Mouse (Mus musculus): ENCODE data around the gene Sdhd. TPM values are rescaled to one million over a fixed set of nuclear protein-coding genes. Genes with fewer than 3 reads are reported as not detected.
A peak's percentile ranks its signal among the peaks of the same experiment; 100 is the strongest.
"Not testable (repeated sequence)": the region's sequence is repeated elsewhere in the genome, so short reads cannot be mapped to it uniquely, and the experiment has no call there.

Sdhd gene
- polyA plus RNA-seq (2015; fragmentation: Nextera tagmentation; extraction: Ambion mirVana), result 661 and 746 TPM in 2 replicates

GRCm38 (mm10) chr9:50603189-50603997, at the start of gene Sdhd, which contains the start of gene Timm8b:
Gene Sdhd, minus strand, starts transcription at chr9:50603812.
Gene Timm8b, plus strand, starts transcription at chr9:50603910.
- WGBS, result under 1% methylated on average over 48 of the region's 48 CpGs
- Histone ChIP-seq H3K4me2 (peak within 1 kb of the TSS; percentile 85), H3K9ac (peak within 1 kb of the TSS; percentile 84), H3K36me3 (peaks cover 48% of the 10 kb centered on the region), H3K27me3 (no peaks in the 10 kb centered on the region), H3K27ac (peak within 1 kb of the TSS; percentile 90), H3K9me3 (replicated peaks) (no peaks in the 10 kb centered on the region), H3K4me3 (peak within 1 kb of the TSS; percentile 86), H3K4me1 (replicated peaks) (peaks cover 25% of the 10 kb centered on the region)
- peak; percentile 97 for ATAC-seq (replicated peaks; ENCODE audit: insufficient number of reproducible peaks, insufficient read depth, low FRiP score, low read depth)

GRCm38 (mm10) chr9:50650503-50650902, 46.9 kb upstream of the Sdhd start:
- Histone ChIP-seq H3K4me3 (no peak overlapping the region), H3K4me1 (replicated peaks) (no peaks in the 10 kb centered on the region), H3K9me3 (replicated peaks) (no peaks in the 10 kb centered on the region), H3K9ac (no peak overlapping the region), H3K27me3 (no peaks in the 10 kb centered on the region), H3K4me2 (no peak overlapping the region), H3K36me3 (peaks cover 88% of the 10 kb centered on the region), H3K27ac (no peak overlapping the region)
- ATAC-seq (replicated peaks; ENCODE audit: insufficient number of reproducible peaks, insufficient read depth, low FRiP score, low read depth), result no peak
- WGBS, result 92% methylated on average over 10 of the region's 10 CpGs

GRCm38 (mm10) chr9:50646826-50647370, 43.3 kb upstream of the Sdhd start:
- 82% methylated on average over 10 of the region's 10 CpGs for WGBS
- ATAC-seq (replicated peaks; ENCODE audit: insufficient number of reproducible peaks, insufficient read depth, low FRiP score, low read depth), result no peak
- H3K27ac ChIP-seq, result no peak overlapping the region

GRCm38 (mm10) chr9:50634270-50634669, 30.7 kb upstream of the Sdhd start:
- H3K9ac ChIP-seq, result no peak overlapping the region
- no peaks in the 10 kb centered on the region for H3K9me3 ChIP-seq (replicated peaks)
- H3K36me3 ChIP-seq, result peaks cover 54% of the 10 kb centered on the region
- no peaks in the 10 kb centered on the region for H3K27me3 ChIP-seq
- ATAC-seq (replicated peaks; ENCODE audit: insufficient number of reproducible peaks, insufficient read depth, low FRiP score, low read depth), result no peak
- H3K4me1 ChIP-seq (replicated peaks), result no peaks in the 10 kb centered on the region
- no peak overlapping the region for H3K27ac ChIP-seq
- 95% methylated on average over 11 of the region's 11 CpGs for WGBS
- H3K4me2 ChIP-seq, result no peak overlapping the region
- no peak overlapping the region for H3K4me3 ChIP-seq

More at GRCm38 (mm10) chr9:50646826-50647370, 43.3 kb upstream of the Sdhd start:
- H3K4me1 ChIP-seq (replicated peaks), result no peaks in the 10 kb centered on the region
- peaks cover 87% of the 10 kb centered on the region for H3K36me3 ChIP-seq
- no peak overlapping the region for H3K4me2 ChIP-seq
- no peak overlapping the region for H3K9ac ChIP-seq
- H3K27me3 ChIP-seq, result no peaks in the 10 kb centered on the region
- no peaks in the 10 kb centered on the region for H3K9me3 ChIP-seq (replicated peaks)
- no peak overlapping the region for H3K4me3 ChIP-seq

DNA sequence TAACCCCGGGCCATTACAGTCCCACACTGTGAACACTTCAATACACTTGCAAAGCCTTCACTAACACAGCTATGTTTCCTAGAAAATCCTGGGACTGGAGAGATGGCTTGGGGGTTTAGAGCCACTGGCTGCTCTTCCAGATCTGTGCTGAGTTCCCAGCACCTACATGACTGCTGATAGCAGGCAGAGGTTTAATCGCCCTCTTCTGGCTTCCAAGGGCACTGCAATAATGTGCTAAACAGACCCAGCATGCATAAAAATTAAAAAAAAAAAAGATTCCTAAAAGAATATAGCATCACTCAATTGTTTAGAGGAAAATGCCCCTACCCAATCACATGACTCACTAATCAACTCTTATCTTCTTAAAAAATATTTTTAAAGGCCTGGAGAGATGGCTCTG, 29.4 kb upstream of the Sdhd start:
- H3K9me3 ChIP-seq (replicated peaks), result no peaks in the 10 kb centered on the region
- WGBS, result 66% methylated on average over 2 of the region's 2 CpGs
- H3K4me2 ChIP-seq, result no peak overlapping the region
- H3K4me3 ChIP-seq, result no peak overlapping the region
- no peak overlapping the region for H3K9ac ChIP-seq
- no peak overlapping the region for H3K27ac ChIP-seq
- no peak for ATAC-seq (replicated peaks; ENCODE audit: insufficient number of reproducible peaks, insufficient read depth, low FRiP score, low read depth)
- H3K4me1 ChIP-seq (replicated peaks), result no peaks in the 10 kb centered on the region
- peaks cover 43% of the 10 kb centered on the region for H3K36me3 ChIP-seq
- H3K27me3 ChIP-seq, result no peaks in the 10 kb centered on the region

DNA sequence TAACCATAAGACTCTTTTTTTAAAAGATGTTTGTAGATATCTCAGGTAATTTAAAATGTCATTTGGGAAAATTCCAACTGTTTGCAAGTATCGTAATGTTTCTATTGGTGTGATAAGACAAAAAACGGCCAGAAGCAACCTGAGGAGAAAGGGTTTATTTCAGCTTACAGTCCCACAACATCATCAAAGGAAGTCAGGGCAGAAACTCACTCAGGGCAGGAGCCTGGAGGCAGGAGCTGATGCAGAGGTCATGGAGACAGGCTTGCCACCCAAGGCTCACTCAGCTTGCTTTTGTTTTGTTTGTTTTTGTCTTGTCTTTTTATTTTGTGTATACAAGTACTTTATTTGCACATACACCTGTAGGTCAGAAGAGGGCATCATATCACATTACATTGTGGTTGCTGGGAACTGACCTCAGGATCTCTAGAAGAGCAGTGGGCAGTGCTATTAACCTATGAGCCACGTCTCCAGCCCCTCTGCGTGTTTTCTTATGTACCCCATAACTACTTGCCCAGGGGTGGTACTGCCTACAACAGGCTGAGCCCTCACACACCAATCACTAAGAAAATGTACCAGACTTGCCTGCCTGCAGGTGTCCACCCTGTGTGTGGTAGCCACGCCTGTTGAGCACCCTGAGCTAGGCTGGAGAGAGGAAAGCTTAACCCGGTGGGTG, 28.5 kb upstream of the Sdhd start:
- peaks cover 36% of the 10 kb centered on the region for H3K36me3 ChIP-seq
- H3K4me1 ChIP-seq (replicated peaks), result no peaks in the 10 kb centered on the region
- H3K4me3 ChIP-seq, result no peak overlapping the region
- H3K27me3 ChIP-seq, result no peaks in the 10 kb centered on the region
- no peak overlapping the region for H3K27ac ChIP-seq
- H3K9ac ChIP-seq, result no peak overlapping the region
- H3K4me2 ChIP-seq, result no peak overlapping the region
- H3K9me3 ChIP-seq (replicated peaks), result no peaks in the 10 kb centered on the region
- 89% methylated on average over 6 of the region's 6 CpGs for WGBS
- ATAC-seq (replicated peaks; ENCODE audit: insufficient number of reproducible peaks, insufficient read depth, low FRiP score, low read depth), result no peak

DNA sequence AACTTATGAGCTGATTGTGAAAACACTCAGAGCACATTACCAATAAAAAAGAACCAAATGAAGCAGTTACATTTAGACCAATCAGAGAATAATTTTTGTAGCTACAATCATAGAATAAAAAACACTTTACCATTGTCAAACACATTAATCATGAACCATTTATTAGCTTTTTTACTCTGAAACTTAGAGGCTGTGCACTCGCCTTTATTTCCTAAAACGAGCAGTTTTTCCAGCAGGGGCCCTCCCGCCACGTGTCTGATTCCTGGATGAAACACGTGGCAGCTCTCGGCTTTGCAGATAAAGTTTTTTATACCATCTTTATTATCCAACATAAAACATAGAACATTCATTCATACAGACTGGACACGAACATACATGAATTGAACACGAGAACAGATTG, 27.3 kb upstream of the Sdhd start:
- peaks cover 24% of the 10 kb centered on the region for H3K36me3 ChIP-seq
- 91% methylated on average over 6 of the region's 8 CpGs for WGBS
- not testable (repeated sequence) for H3K9me3 ChIP-seq (replicated peaks); H3K4me3 ChIP-seq; ATAC-seq (replicated peaks; ENCODE audit: insufficient number of reproducible peaks, insufficient read depth, low FRiP score, low read depth); H3K27me3 ChIP-seq; H3K4me1 ChIP-seq (replicated peaks); H3K4me2 ChIP-seq; H3K27ac ChIP-seq; H3K9ac ChIP-seq

DNA sequence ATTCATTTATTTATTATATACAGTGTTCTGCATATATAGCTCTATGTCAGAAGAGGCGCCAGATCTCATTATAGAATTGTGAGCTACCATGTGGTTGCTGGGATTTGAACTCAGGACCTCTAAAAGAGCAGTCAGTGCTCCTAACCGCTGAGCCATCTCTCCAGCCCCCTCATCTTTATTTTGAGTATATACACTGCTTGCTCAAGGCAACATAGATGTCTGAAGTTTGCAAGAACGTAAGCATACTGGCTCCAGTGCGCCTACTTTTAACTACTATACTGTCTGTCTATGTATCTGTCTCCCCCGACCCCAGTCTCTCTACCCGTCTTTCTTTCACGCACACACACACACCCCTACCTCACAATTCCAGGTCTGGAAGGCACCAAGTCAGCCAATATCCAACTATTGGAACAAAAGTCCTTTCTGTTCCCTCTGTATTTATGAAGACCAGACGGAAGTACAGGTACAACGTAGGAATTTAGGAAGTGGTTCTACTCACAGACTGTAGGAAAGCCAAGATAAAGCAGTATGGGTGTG, 14.2 kb upstream of the Sdhd start:
- no peak for ATAC-seq (replicated peaks; ENCODE audit: insufficient number of reproducible peaks, insufficient read depth, low FRiP score, low read depth)

GRCm38 (mm10) chr9:50616766-50617603, 13.4 kb upstream of the Sdhd start, which contains the start of the genes Pih1d2 and Nkapd1:
Gene Pih1d2, plus strand, starts transcription at chr9:50617321.
Gene Nkapd1, minus strand, starts transcription at chr9:50617464.
- Histone ChIP-seq H3K4me3 (peak within 1 kb of the TSS; percentile 100), H3K27ac (peak within 1 kb of the TSS; percentile 96), H3K9ac (peak within 1 kb of the TSS; percentile 97), H3K4me1 (replicated peaks) (peaks cover 18% of the 10 kb centered on the region), H3K36me3 (peaks cover 33% of the 10 kb centered on the region), H3K4me2 (peak within 1 kb of the TSS; percentile 72), H3K27me3 (no peaks in the 10 kb centered on the region), H3K9me3 (replicated peaks) (no peaks in the 10 kb centered on the region)
- peak; percentile 93 for ATAC-seq (replicated peaks; ENCODE audit: insufficient number of reproducible peaks, insufficient read depth, low FRiP score, low read depth)
- under 1% methylated on average over 59 of the region's 81 CpGs for WGBS

More for the DNA sequence above, 14.2 kb upstream of the Sdhd start:
- peak overlapping the region; percentile 100 for H3K4me3 ChIP-seq
- no peak overlapping the region for H3K27ac ChIP-seq
- 56% methylated on average over 9 of the region's 9 CpGs for WGBS
- H3K36me3 ChIP-seq, result peaks cover 25% of the 10 kb centered on the region
- H3K4me2 ChIP-seq, result peak overlapping the region; percentile 72
- H3K9me3 ChIP-seq (replicated peaks), result no peaks in the 10 kb centered on the region
- H3K27me3 ChIP-seq, result no peaks in the 10 kb centered on the region
- no peak overlapping the region for H3K9ac ChIP-seq
- H3K4me1 ChIP-seq (replicated peaks), result peaks cover 18% of the 10 kb centered on the region

GRCm38 (mm10) chr9:50616161-50616560, 12.5 kb upstream of the Sdhd start:
- Histone ChIP-seq H3K27ac (peak overlapping the region; percentile 96; the same call in 1 of the 2 replicates), H3K9me3 (replicated peaks) (no peaks in the 10 kb centered on the region), H3K36me3 (peaks cover 39% of the 10 kb centered on the region), H3K27me3 (no peaks in the 10 kb centered on the region), H3K4me2 (peak overlapping the region; percentile 72), H3K4me3 (peak overlapping the region; percentile 100), H3K9ac (peak overlapping the region; percentile 97), H3K4me1 (replicated peaks) (peaks cover 18% of the 10 kb centered on the region)
- no peak for ATAC-seq (replicated peaks; ENCODE audit: insufficient number of reproducible peaks, insufficient read depth, low FRiP score, low read depth)
- WGBS, result 35% methylated on average over 11 of the region's 11 CpGs

Measured in heart, embryonic 15.5 days (tissue).